Mouse (Mus musculus) testis, adult 2 months (tissue): ENCODE measurements around the gene Abhd16a.

Source experiments
- CTCF ChIP-seq: fragments of 200-500 bp; IDR thresholded peaks from 2 replicates; pipeline ENCODE4 v1.5.1; 2012; ENCODE audit warnings: low read depth, mild to moderate bottlenecking, inconsistent platforms, low read length, moderate library complexity; ENCODE audit not compliant: control insufficient read depth, insufficient read depth, insufficient replicate concordance
- POLR2A ChIP-seq: fragments of 200-500 bp; IDR thresholded peaks from 2 replicates; pipeline ENCODE4 v1.6.1; 2012; ENCODE audit warnings: low read depth, mild to moderate bottlenecking, inconsistent platforms, low read length, moderate library complexity; ENCODE audit not compliant: control insufficient read depth

DNA sequence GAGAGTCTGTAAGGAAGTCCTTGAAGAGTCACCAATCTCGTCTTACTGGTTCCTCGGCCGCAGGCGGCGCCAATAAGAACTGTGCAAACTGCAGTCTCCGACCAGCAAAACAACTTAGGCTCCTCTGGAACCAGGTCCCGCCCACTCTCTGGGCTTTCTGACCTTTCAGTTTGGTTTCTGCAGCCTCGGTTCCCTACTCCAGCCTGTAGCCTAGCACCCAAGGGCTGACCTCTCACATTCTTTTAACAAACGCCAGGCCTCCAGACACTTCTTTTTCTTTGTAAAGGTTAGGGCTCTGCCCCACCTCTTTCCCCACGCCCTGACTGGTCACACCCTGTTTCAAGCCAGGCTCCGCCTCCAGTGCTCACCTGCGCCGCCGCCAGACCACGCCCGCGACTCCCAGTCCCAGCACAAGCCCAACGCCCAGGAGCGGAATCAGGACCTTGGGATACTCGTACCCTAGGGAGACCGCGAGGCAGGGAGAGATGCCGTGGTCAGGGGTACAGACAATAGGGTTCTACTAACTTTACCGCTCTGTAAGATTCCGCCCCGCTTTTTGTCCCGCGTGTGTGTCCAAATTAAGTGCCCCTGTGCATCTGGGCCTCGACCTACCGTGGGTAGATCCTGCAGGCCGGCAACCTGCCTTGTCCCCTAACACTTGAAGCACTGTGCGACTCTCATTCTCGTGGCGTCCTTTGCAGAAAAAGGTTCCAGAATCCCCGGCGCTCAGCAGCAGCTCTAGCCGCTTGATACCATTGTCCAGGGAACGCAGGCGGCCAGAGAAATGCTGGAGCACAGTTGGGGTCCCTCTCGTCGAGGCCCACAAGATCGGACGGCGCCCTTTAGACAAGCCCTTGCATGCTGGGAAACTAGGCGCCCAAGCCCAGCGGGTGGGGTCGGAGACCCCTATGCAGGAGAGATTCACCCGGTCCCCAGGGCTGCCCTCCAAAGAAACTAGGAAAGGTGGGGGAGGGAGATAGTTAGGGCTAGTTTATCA, 23.8 kb upstream of the Abhd16a start, which contains the start of gene Ly6g6c:
- TF ChIP-seq CTCF (no peak), POLR2A (no peak)
